Mouse (Mus musculus) CH12F3 (cell line): ENCODE results near the gene Gm45713.

ENCODE experiments used
- in situ Hi-C: fragments of 300-500 bp; cut with MboI; formaldehyde crosslinking; loops from 2 replicates; pipeline ENCODE4 v1.14.3; 2020; ENCODE audit warnings: low sequenced_read_pairs

Gm45713 gene

DNA sequence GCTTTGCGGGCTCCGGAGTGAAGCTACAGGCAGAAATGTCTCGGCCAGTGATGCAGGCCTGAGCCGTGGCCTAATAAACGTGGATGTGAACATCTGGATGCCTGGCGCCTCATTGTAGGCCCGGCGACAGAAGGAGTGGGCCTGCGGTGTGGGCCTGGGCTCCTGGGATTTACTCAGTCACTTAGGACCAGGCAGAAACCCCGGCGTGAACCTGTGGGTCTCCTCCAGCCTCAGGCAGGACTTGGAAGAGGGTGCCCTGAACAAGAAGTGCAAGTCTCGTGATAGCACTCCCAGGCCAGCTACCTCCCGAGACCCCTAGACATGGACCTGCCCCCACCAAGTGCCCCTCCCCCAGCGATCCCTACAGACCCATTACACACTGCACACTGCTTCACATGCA lies 58.7 kb downstream of the Gm45713 start:
- in situ Hi-C loops: no loop called here

- in situ Hi-C loops: no loop called here
Measured at GRCm38 (mm10) chr7:45076501-45076900, 59.5 kb downstream of the Gm45713 start.
